ENCODE assay signal across 23 mouse cellular contexts in the genomic region with DNA sequence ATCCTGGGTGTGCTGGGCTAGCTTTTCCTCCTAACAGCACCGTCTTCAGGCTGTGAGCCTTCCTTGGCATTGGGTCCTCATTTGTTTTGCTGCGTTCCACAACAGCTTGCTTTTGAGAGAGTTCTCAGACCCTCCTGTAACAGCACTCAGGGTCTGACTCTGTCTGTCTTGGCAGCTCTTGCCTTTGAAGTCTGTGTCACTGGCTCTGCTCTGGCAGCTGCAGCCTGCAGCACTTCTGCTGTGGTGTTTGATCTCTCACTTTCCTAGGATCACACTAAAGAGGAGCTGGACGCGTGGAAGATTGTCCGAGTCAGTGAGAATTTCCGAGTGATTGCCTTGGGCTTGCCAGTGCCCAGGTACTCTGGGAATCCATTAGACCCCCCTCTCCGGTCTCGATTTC.
DNase-seq lines count a peak whose midpoint lies in the region; ATAC-seq and TF ChIP-seq lines count a peak whose summit lies in the region.
"Had no signal": no experiment of that assay in that cellular context is flagged by ENCODE, and none has a peak within 500 bp of the region (broad histone marks: within the 10 kb centered on the region; RNA-seq: fewer than 3 reads in every experiment).

No protein-coding gene starts in this region.

- DNase-seq in cerebellum, adult 9-11 months = no peak
- DNase-seq in lung, embryonic 14.5 days = peak; percentile 18
- DNase-seq in lung, postnatal 14 days = no peak
- peak; percentile 11 for DNase-seq in embryo, embryonic 11 days
- peak; percentile 47 for DNase-seq in midbrain, embryonic 14.5 days
- DNase-seq in testis, postnatal 10 days (ENCODE audit: low spot score) = no peak
- no peak for DNase-seq in heart, adult 2 months
- DNase-seq: adrenal gland, postnatal 14 days; cerebellum, adult 11 months; cerebellum, postnatal 10 days; gastrocnemius, postnatal 14 days; heart, adult 11 months; heart, postnatal 10 days; kidney, postnatal 25 days; lung, postnatal 4 days; right cerebral cortex, postnatal 14 days had no signal

- no peak for TF ChIP-seq CTCF in lung, embryonic 14.5 days (IDR thresholded peaks at IDR 0.05; ENCODE audit: low read depth)
- TF ChIP-seq CTCF in heart, adult 2 months (IDR thresholded peaks at IDR 0.05) = no peak

- intact Hi-C loops in heart, adult 2 months (cut with DNase I) = no loop called here

- no peak overlapping the region for H3K4me3 ChIP-seq in lung, embryonic 14.5 days (ENCODE audit: low read depth, low read length)
- H3K4me3 ChIP-seq in midbrain, embryonic 14.5 days (replicated peaks; ENCODE audit: low read depth, low read length) = no peak overlapping the region
- no peak overlapping the region for H3K4me3 ChIP-seq in heart, adult 2 months
- H3K4me3 ChIP-seq: embryonic facial prominence, embryonic 15.5 days; heart, embryonic 12.5 days; limb, embryonic 15.5 days; lung, embryonic 15.5 days had no signal

- ATAC-seq in cerebellum, adult (ENCODE audit: insufficient number of reproducible peaks, low FRiP score, low TSS enrichment) = 0 out of 2 replicates have a peak, but pooled peaks have one; percentile 15
- ATAC-seq in lung, embryonic 14.5 days (ENCODE audit: insufficient read depth) = no peak
- ATAC-seq in midbrain, embryonic 14.5 days (ENCODE audit: low FRiP score, low TSS enrichment) = no peak
- ATAC-seq: intestine, postnatal 0 days had no signal

- WGBS in lung, embryonic 14.5 days = 56% methylated on average over 8 of the region's 8 CpGs
- 54% methylated on average over 8 of the region's 8 CpGs for WGBS in midbrain, embryonic 14.5 days
- 84% methylated on average over 8 of the region's 8 CpGs for WGBS in heart, adult 2 months

- H3K4me1 ChIP-seq in lung, embryonic 14.5 days (ENCODE audit: insufficient read depth) = no peaks in the 10 kb centered on the region
- H3K4me1 ChIP-seq in midbrain, embryonic 14.5 days (ENCODE audit: control insufficient read depth, insufficient read depth, low read length) = no peaks in the 10 kb centered on the region
- no peaks in the 10 kb centered on the region for H3K4me1 ChIP-seq in heart, adult 2 months (ENCODE audit: control insufficient read depth, insufficient read depth, low read length)
- H3K4me1 ChIP-seq: embryonic facial prominence, embryonic 15.5 days; heart, embryonic 12.5 days; limb, embryonic 15.5 days had no signal

- TF ChIP-seq POLR2A in heart, adult 2 months (IDR thresholded peaks at IDR 0.05; ENCODE audit: insufficient read depth, low read depth, low read length) = no peak

- H3K9ac ChIP-seq in lung, embryonic 14.5 days = no peak overlapping the region
- no peak overlapping the region for H3K9ac ChIP-seq in midbrain, embryonic 14.5 days (replicated peaks; ENCODE audit: low read length)
- no peak overlapping the region for H3K9ac ChIP-seq in heart, adult 2 months (ENCODE audit: low read depth, low read length)
- H3K9ac ChIP-seq: embryonic facial prominence, embryonic 15.5 days; heart, embryonic 12.5 days; limb, embryonic 15.5 days; liver, embryonic 14.5 days; lung, embryonic 15.5 days had no signal

- no peak for TF ChIP-seq EP300 in heart, adult 2 months (IDR thresholded peaks at IDR 0.05; ENCODE audit: insufficient read depth, low read depth, low read length)

- H3K27ac ChIP-seq in lung, embryonic 14.5 days (ENCODE audit: low read depth) = no peak overlapping the region
- no peak overlapping the region for H3K27ac ChIP-seq in midbrain, embryonic 14.5 days (replicated peaks; ENCODE audit: low read depth, low read length)
- no peak overlapping the region for H3K27ac ChIP-seq in heart, adult 2 months
- H3K27ac ChIP-seq: embryonic facial prominence, embryonic 15.5 days; limb, embryonic 15.5 days; liver, embryonic 14.5 days; lung, embryonic 15.5 days had no signal

- no peaks in the 10 kb centered on the region for H3K9me3 ChIP-seq in lung, embryonic 14.5 days (ENCODE audit: low read depth, low read length)
- no peaks in the 10 kb centered on the region for H3K9me3 ChIP-seq in midbrain, embryonic 14.5 days (ENCODE audit: control insufficient read depth, low read length)
- H3K9me3 ChIP-seq: embryonic facial prominence, embryonic 15.5 days; heart, embryonic 12.5 days; limb, embryonic 15.5 days; lung, embryonic 15.5 days had no signal

- H3K79me2 ChIP-seq in heart, adult 2 months (replicated peaks; ENCODE audit: control insufficient read depth, insufficient read depth, low read length) = no peaks in the 10 kb centered on the region

- H3K27me3 ChIP-seq in lung, embryonic 14.5 days (ENCODE audit: insufficient read depth, low read length) = no peaks in the 10 kb centered on the region
- no peaks in the 10 kb centered on the region for H3K27me3 ChIP-seq in midbrain, embryonic 14.5 days (ENCODE audit: control insufficient read depth, insufficient read depth, low read length)
- H3K27me3 ChIP-seq in heart, adult 2 months (ENCODE audit: control insufficient read depth, insufficient read depth, low read length) = no peaks in the 10 kb centered on the region
- H3K27me3 ChIP-seq: embryonic facial prominence, embryonic 15.5 days; heart, embryonic 12.5 days; limb, embryonic 15.5 days; lung, embryonic 15.5 days had no signal

- H3K4me2 ChIP-seq in lung, embryonic 14.5 days = no peak overlapping the region
- no peak overlapping the region for H3K4me2 ChIP-seq in midbrain, embryonic 14.5 days (ENCODE audit: low read length)
- H3K4me2 ChIP-seq: embryonic facial prominence, embryonic 15.5 days; heart, embryonic 12.5 days; limb, embryonic 15.5 days; lung, embryonic 15.5 days had no signal

- no peaks in the 10 kb centered on the region for H3K36me3 ChIP-seq in lung, embryonic 14.5 days (ENCODE audit: insufficient read depth)
- no peaks in the 10 kb centered on the region for H3K36me3 ChIP-seq in midbrain, embryonic 14.5 days (ENCODE audit: control insufficient read depth, insufficient read depth, low read length)
- no peaks in the 10 kb centered on the region for H3K36me3 ChIP-seq in heart, adult 2 months (ENCODE audit: control insufficient read depth, insufficient read depth, low read length)
- H3K36me3 ChIP-seq: limb, embryonic 15.5 days; lung, embryonic 15.5 days had no signal

Comparison
In these comparisons a context has a peak if more than half of its experiments do, and no peak if none do; other contexts are left out.
1. DNase-seq: peak in lung, embryonic 14.5 days (single experiment), embryo, embryonic 11 days (single experiment) and midbrain, embryonic 14.5 days (single experiment); none in cerebellum, adult 9-11 months (single experiment), lung, postnatal 14 days (single experiment), testis, postnatal 10 days (single experiment) and heart, adult 2 months (0 of 2).